Mouse (Mus musculus) stomach, embryonic 14.5 days (tissue): ENCODE measurements around the gene Ap5s1. TPM values are rescaled to one million over a fixed set of nuclear protein-coding genes. Genes with fewer than 3 reads are reported as not detected.
A peak's percentile ranks its signal among the peaks of the same experiment; 100 is the strongest.

ENCODE experiments used
- ATAC-seq: fragments of 200-750 bp; cut with Nextera tagmentation; 2 replicates; pipeline ENCODE4 v1.8.0; 2017; ENCODE audit warnings: low read depth, moderate TSS enrichment; ENCODE audit not compliant: insufficient number of reproducible peaks, insufficient read depth, low FRiP score
- H3K27ac ChIP-seq: fragments of 300-500 bp; sonication (generic); 2 replicates; pipeline ENCODE4 v1.5.1; 2014; ENCODE audit warnings: mild to moderate bottlenecking, low read length, moderate library complexity, mixed read lengths
- H3K27me3 ChIP-seq: fragments of 300-500 bp; sonication (generic); 2 replicates; pipeline ENCODE4 v1.6.1; 2014; ENCODE audit warnings: low read length, control low read depth, mixed read lengths; ENCODE audit not compliant: control insufficient read depth, insufficient read depth
- H3K36me3 ChIP-seq: fragments of 300-500 bp; sonication (generic); 2 replicates; pipeline ENCODE4 v1.6.1; 2014; ENCODE audit warnings: mild to moderate bottlenecking, control low read depth, low read length, moderate library complexity, mixed read lengths; ENCODE audit not compliant: control insufficient read depth, insufficient read depth
- H3K4me1 ChIP-seq: fragments of 300-500 bp; sonication (generic); 2 replicates; pipeline ENCODE4 v1.6.1; 2014; ENCODE audit warnings: low read length, control low read depth, mixed read lengths; ENCODE audit not compliant: control insufficient read depth, insufficient read depth
- H3K4me2 ChIP-seq: fragments of 300-500 bp; sonication (generic); replicated peaks from 2 replicates; pipeline ENCODE4 v1.6.1; 2014; ENCODE audit warnings: low read depth, low read length, control low read depth
- H3K4me3 ChIP-seq: fragments of 300-500 bp; sonication (generic); 2 replicates; pipeline ENCODE4 v1.5.1; 2014; ENCODE audit warnings: low read depth, low read length, control low read depth
- H3K9ac ChIP-seq: fragments of 300-500 bp; sonication (generic); replicated peaks from 2 replicates; pipeline ENCODE4 v1.6.1; 2014; ENCODE audit warnings: low read depth, mild to moderate bottlenecking, control low read depth, low read length, moderate library complexity, mixed read lengths
- H3K9me3 ChIP-seq: fragments of 300-500 bp; sonication (generic); 2 replicates; pipeline ENCODE4 v1.6.1; 2016; ENCODE audit warnings: low read depth, low read length, control low read depth; ENCODE audit not compliant: control insufficient read depth
- WGBS: fragments of 180-500 bp; shearing (Covaris S2); extraction: QIAGEN DNeasy Blood & Tissue Kit; methylation state at CpG from one replicate; pipeline ENCODE4 v1.1.7; 2014; 5-methylcytosine and 5-hydroxymethylcytosine counted together
- polyA plus RNA-seq: library from polyadenylated mRNA; unstranded; fragments of >200 nt; fragmentation: Nextera tagmentation; extraction: Ambion mirVana; gene quantifications from 2 replicates; pipeline ENCODE4 v1.2.1, GENCODE M21; 2014

Gene Ap5s1
- polyA plus RNA-seq, 1 experiment from 2014 or later: 27.0 TPM

DNA sequence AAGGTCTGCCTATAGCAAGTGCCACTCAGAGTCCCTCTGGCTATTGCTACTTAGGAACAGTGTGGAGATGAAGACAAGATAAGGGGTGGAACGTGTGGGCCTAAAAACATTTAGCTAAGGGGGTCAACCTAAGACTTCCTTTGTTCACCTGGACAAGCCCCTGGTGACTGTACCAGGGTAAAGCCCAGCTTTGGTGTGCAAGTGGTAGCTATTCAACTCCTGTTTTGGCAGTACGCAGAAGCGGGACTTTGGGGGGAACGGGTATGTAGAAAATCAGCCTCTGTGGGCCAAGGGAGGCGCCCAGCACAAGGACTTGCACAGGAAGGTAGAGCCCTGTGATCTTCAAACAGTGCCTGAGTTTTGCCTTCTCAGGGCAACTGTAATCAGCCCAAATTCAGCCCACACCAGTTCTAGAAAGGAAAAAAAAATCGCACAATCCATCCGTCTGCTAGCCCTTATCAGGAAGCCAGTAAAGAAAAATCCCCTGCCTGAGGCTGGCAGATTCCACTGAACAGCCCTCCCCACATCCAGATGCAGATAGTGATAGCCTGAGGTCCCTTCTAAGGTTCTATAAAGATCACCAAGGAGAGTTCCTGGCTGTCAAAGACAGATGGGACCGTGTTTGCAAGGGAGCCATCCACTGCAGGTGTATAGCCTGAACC lies 1.2 kb upstream of the Ap5s1 start:
- Histone ChIP-seq H3K9ac (no peak overlapping the region), H3K36me3 (no peaks in the 10 kb centered on the region), H3K4me2 (no peak overlapping the region), H3K4me1 (peaks cover 18% of the 10 kb centered on the region), H3K9me3 (no peaks in the 10 kb centered on the region), H3K4me3 (no peak overlapping the region), H3K27me3 (no peaks in the 10 kb centered on the region), H3K27ac (no peak overlapping the region)
- WGBS: 80% methylated on average over 8 of the region's 8 CpGs
- ATAC-seq: no peak

GRCm38 (mm10) chr2:131208356-131208755 lies 1.5 kb downstream of the Ap5s1 start:
- H3K4me3 ChIP-seq: no peak overlapping the region
- no peak overlapping the region for H3K9ac ChIP-seq
- H3K36me3 ChIP-seq: peaks cover 3% of the 10 kb centered on the region; the same call in 1 of the 2 replicates
- H3K4me2 ChIP-seq: no peak overlapping the region
- 71% methylated on average over 2 of the region's 2 CpGs for WGBS
- H3K27ac ChIP-seq: no peak overlapping the region
- no peaks in the 10 kb centered on the region for H3K27me3 ChIP-seq
- ATAC-seq: no peak
- H3K4me1 ChIP-seq: peaks cover 24% of the 10 kb centered on the region
- no peaks in the 10 kb centered on the region for H3K9me3 ChIP-seq

- Histone ChIP-seq H3K27ac (peak overlapping the region; percentile 86), H3K4me1 (peaks cover 24% of the 10 kb centered on the region), H3K9me3 (no peaks in the 10 kb centered on the region), H3K9ac (peak overlapping the region; percentile 4; the same call in 1 of the 2 replicates), H3K4me2 (peak overlapping the region; percentile 57), H3K4me3 (peak overlapping the region; percentile 55; the same call in 1 of the 2 replicates), H3K27me3 (no peaks in the 10 kb centered on the region), H3K36me3 (peaks cover 3% of the 10 kb centered on the region; the same call in 1 of the 2 replicates)
- 0 out of 2 replicates have a peak, but pooled peaks have one; percentile 0 for ATAC-seq
- WGBS: 73% methylated on average over 4 of the region's 4 CpGs
These were observed 2.4 kb downstream of the Ap5s1 start for GRCm38 (mm10) chr2:131209125-131209795.

GRCm38 (mm10) chr2:131209969-131210792 lies 3.3 kb downstream of the Ap5s1 start:
- WGBS: 1% methylated on average over 50 of the region's 50 CpGs
- Histone ChIP-seq H3K27ac (peak overlapping the region; percentile 86), H3K9me3 (no peaks in the 10 kb centered on the region), H3K4me1 (peaks cover 16% of the 10 kb centered on the region), H3K4me2 (peak overlapping the region; percentile 57), H3K9ac (peak overlapping the region; percentile 54), H3K27me3 (no peaks in the 10 kb centered on the region), H3K36me3 (peaks cover 3% of the 10 kb centered on the region; the same call in 1 of the 2 replicates), H3K4me3 (peak overlapping the region; percentile 55)
- ATAC-seq: peak; percentile 95

- Histone ChIP-seq H3K4me3 (peak overlapping the region; percentile 55), H3K9me3 (no peaks in the 10 kb centered on the region), H3K9ac (peak overlapping the region; percentile 54), H3K27ac (peak overlapping the region; percentile 86), H3K4me1 (peaks cover 13% of the 10 kb centered on the region), H3K36me3 (peaks cover 3% of the 10 kb centered on the region; the same call in 1 of the 2 replicates), H3K4me2 (peak overlapping the region; percentile 57), H3K27me3 (no peaks in the 10 kb centered on the region)
- WGBS: 64% methylated on average over 9 of the region's 9 CpGs
- no peak for ATAC-seq
These were observed 4.2 kb downstream of the Ap5s1 start for GRCm38 (mm10) chr2:131211026-131211615.

- no peak overlapping the region for H3K4me3 ChIP-seq
- peaks cover 13% of the 10 kb centered on the region for H3K4me1 ChIP-seq
- no peaks in the 10 kb centered on the region for H3K9me3 ChIP-seq
- 83% methylated on average over 7 of the region's 7 CpGs for WGBS
- no peak for ATAC-seq
- H3K27ac ChIP-seq: no peak overlapping the region
- H3K27me3 ChIP-seq: no peaks in the 10 kb centered on the region
- no peak overlapping the region for H3K9ac ChIP-seq
- H3K36me3 ChIP-seq: peaks cover 3% of the 10 kb centered on the region; the same call in 1 of the 2 replicates
- H3K4me2 ChIP-seq: no peak overlapping the region
These were observed 6.9 kb downstream of the Ap5s1 start for GRCm38 (mm10) chr2:131213773-131214172.

- Histone ChIP-seq H3K4me1 (peaks cover 2% of the 10 kb centered on the region), H3K9me3 (no peaks in the 10 kb centered on the region), H3K36me3 (peaks cover 3% of the 10 kb centered on the region; the same call in 1 of the 2 replicates), H3K27ac (no peak overlapping the region), H3K4me3 (no peak overlapping the region), H3K9ac (no peak overlapping the region), H3K4me2 (no peak overlapping the region), H3K27me3 (no peaks in the 10 kb centered on the region)
- ATAC-seq: no peak
- 77% methylated on average over 7 of the region's 7 CpGs for WGBS
These were observed 9.3 kb downstream of the Ap5s1 start for GRCm38 (mm10) chr2:131215941-131216858.
